Mouse (Mus musculus) forebrain, embryonic 16.5 days (tissue): ENCODE results near the gene Adamts14. TPM values are rescaled to one million over a fixed set of nuclear protein-coding genes. Genes with fewer than 3 reads are reported as not detected.

Experiments
- ATAC-seq: fragments of 200-750 bp; cut with Nextera tagmentation; 2 replicates; pipeline ENCODE4 v1.8.0; 2017; ENCODE audit warnings: mild to moderate bottlenecking, moderate library complexity
- H3K27ac ChIP-seq: fragments of 300-500 bp; sonication (generic); 2 replicates; pipeline ENCODE4 v1.5.1; 2014; ENCODE audit warnings: low read length, control low read depth
- H3K27me3 ChIP-seq: fragments of 300-500 bp; sonication (generic); replicated peaks from 2 replicates; pipeline ENCODE4 v1.6.1; 2014; ENCODE audit warnings: low read length; ENCODE audit not compliant: control insufficient read depth, insufficient read depth
- H3K36me3 ChIP-seq: fragments of 300-500 bp; sonication (generic); 2 replicates; pipeline ENCODE4 v1.6.1; 2014; ENCODE audit not compliant: control insufficient read depth, insufficient read depth
- H3K4me1 ChIP-seq: fragments of 300-500 bp; sonication (generic); replicated peaks from 2 replicates; pipeline ENCODE4 v1.6.1; 2014; ENCODE audit warnings: low read length; ENCODE audit not compliant: control insufficient read depth, insufficient read depth
- H3K4me2 ChIP-seq: fragments of 300-500 bp; sonication (generic); 2 replicates; pipeline ENCODE4 v1.6.1; 2014; ENCODE audit warnings: mild to moderate bottlenecking, low read length, control low read depth
- H3K4me3 ChIP-seq: fragments of 300-500 bp; sonication (generic); replicated peaks from 2 replicates; pipeline ENCODE4 v1.5.1; 2014; ENCODE audit warnings: mild to moderate bottlenecking, low read length, control low read depth
- H3K9ac ChIP-seq: fragments of 300-500 bp; sonication (generic); replicated peaks from 2 replicates; pipeline ENCODE4 v1.6.1; 2014; ENCODE audit warnings: low read depth, low read length, control low read depth
- H3K9me3 ChIP-seq: fragments of 300-500 bp; sonication (generic); 2 replicates; pipeline ENCODE4 v1.6.1; 2016; ENCODE audit warnings: low read length; ENCODE audit not compliant: control insufficient read depth
- WGBS: fragments of 180-500 bp; shearing (Covaris S2); extraction: QIAGEN DNeasy Blood & Tissue Kit; methylation state at CpG from one replicate; pipeline ENCODE4 v1.1.7; 2014; 5-methylcytosine and 5-hydroxymethylcytosine counted together
- polyA plus RNA-seq: library from polyadenylated mRNA; unstranded; fragments of >200 nt; fragmentation: Nextera tagmentation; extraction: Ambion mirVana; gene quantifications from 2 replicates; pipeline ENCODE4 v1.2.1, GENCODE M21; 2015

The Adamts14 gene
- polyA plus RNA-seq, 1 experiment from 2014 or later, result 0.10 TPM

DNA sequence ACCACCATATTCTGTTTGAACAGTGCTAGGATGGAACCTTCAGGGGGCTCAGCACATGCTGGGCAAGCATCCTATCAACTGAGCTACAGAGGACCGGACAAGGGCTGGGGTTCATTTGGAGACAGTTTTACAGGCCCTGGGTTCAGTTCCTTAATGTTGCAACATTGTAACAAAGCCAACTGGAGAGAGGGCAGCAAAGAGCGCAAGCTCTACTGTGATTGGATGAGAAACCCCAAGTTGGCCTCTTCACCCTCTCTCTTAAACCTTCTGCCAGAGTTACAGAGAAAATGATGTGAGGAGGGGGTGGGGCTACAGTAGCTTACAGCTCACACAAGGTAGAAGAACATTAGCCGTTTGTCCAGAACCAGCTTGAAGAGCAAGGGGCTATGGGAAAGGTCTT, 86.2 kb downstream of the Adamts14 start:
- Histone ChIP-seq H3K4me2 (no peak overlapping the region), H3K36me3 (no peaks in the 10 kb centered on the region), H3K9ac (no peak overlapping the region), H3K27me3 (no peaks in the 10 kb centered on the region), H3K4me3 (no peak overlapping the region), H3K27ac (no peak overlapping the region), H3K9me3 (no peaks in the 10 kb centered on the region), H3K4me1 (no peaks in the 10 kb centered on the region)
- no peak for ATAC-seq
- 73% methylated on average over 3 of the region's 3 CpGs for WGBS

DNA sequence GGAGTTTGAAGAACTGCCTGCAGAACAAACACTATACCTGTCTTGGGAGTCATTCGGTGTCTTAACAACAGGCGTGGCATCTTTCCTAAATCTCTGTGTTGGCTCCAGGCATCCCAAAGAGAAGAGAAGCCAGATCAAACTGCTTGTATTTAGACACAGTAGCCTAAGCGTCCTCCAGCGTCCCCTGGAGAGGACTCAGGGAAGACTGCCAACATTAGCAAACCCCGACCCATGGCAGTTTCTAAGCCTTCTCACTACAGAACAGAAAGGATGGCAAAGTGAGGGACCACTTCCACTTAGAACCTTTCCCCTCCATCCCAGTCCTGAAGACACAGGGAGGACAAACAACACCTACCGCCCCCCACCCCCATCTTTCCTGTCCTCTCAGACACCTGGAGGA, 93.3 kb downstream of the Adamts14 start:
- no peaks in the 10 kb centered on the region for H3K27me3 ChIP-seq
- no peak for ATAC-seq
- H3K36me3 ChIP-seq, result no peaks in the 10 kb centered on the region
- WGBS, result 64% methylated on average over 6 of the region's 6 CpGs
- no peak overlapping the region for H3K4me2 ChIP-seq
- H3K4me3 ChIP-seq, result no peak overlapping the region
- peaks cover 3% of the 10 kb centered on the region; the same call in 1 of the 2 replicates for H3K4me1 ChIP-seq
- H3K27ac ChIP-seq, result no peak overlapping the region
- no peaks in the 10 kb centered on the region for H3K9me3 ChIP-seq
- H3K9ac ChIP-seq, result no peak overlapping the region

DNA sequence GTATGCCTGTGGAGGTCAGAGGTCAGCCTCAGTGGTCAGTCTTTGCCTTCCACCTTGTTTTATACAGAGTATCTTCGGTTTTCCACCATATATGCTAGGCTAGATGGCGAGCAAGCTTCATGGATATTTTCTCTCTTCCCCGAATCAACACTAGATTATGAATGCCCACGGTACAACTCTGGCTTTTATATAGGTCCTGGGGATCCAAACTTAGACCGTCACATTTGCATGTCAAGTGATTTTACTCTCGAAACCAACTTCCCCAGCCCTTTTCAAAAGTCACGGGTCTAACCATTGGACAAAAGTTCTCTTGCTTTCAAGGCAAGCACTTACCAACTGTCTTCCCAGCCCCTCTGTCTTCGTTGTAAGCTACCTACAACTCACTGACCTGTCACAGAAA, 94.6 kb downstream of the Adamts14 start:
- Histone ChIP-seq H3K27me3 (no peaks in the 10 kb centered on the region), H3K4me2 (no peak overlapping the region), H3K27ac (no peak overlapping the region), H3K9me3 (no peaks in the 10 kb centered on the region), H3K9ac (no peak overlapping the region), H3K4me1 (peaks cover 3% of the 10 kb centered on the region; the same call in 1 of the 2 replicates), H3K4me3 (no peak overlapping the region), H3K36me3 (no peaks in the 10 kb centered on the region)
- 86% methylated on average over 8 of the region's 8 CpGs for WGBS
- no peak for ATAC-seq

DNA sequence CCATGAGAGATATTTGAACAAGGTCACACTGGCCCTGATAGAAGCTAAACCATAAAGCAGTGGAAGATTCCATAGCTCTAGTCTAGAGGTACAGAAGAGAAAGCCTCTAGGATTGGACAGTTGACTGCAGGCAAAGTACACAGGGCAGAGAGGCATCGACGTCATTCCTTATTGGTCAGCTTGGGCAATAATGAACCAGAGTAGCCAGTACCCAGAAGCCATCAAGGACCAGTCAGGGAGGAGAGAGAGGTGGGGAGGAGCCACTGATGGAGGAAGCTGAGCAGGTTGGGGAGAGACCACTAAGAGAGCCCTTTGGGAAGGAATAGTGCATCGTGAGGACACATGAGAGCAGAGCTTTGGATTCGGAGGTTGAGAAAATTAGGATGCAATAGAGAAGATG, 95.5 kb downstream of the Adamts14 start:
- H3K27me3 ChIP-seq, result no peaks in the 10 kb centered on the region
- no peak for ATAC-seq
- H3K27ac ChIP-seq, result no peak overlapping the region
- no peaks in the 10 kb centered on the region for H3K36me3 ChIP-seq
- 88% methylated on average over 4 of the region's 4 CpGs for WGBS
- no peaks in the 10 kb centered on the region for H3K9me3 ChIP-seq
- peaks cover 3% of the 10 kb centered on the region; the same call in 1 of the 2 replicates for H3K4me1 ChIP-seq
- H3K9ac ChIP-seq, result no peak overlapping the region
- no peak overlapping the region for H3K4me3 ChIP-seq
- H3K4me2 ChIP-seq, result no peak overlapping the region

DNA sequence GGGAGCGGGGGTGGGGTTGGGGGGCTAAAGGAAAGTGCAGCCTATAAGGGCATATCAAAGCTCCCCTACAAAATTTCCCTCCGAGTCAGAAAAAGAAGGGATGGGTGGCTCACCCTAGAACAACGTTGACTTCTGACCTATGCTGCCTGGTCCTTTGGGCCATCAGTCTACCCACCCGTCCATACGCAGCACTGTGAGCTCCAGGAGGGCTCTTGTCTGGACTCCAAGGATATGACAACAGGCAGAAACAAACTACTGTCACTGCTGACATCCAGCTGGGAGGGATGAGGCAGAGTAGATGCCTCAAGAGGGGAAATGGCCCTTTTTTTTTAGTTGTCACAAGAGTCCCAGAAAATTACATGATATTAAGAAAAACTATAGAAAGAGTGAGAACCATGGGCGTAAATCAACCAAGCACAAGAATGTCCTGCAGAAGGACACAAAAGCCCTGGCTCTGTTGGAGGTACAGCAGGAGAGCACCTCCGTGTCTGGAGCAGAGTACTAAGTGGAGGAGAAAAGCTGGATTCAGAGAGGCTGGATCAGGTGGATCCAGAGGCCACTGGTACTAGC, 96.9 kb downstream of the Adamts14 start:
- peaks cover 3% of the 10 kb centered on the region; the same call in 1 of the 2 replicates for H3K4me1 ChIP-seq
- H3K9ac ChIP-seq, result no peak overlapping the region
- no peak for ATAC-seq
- H3K9me3 ChIP-seq, result no peaks in the 10 kb centered on the region
- H3K4me3 ChIP-seq, result no peak overlapping the region
- H3K4me2 ChIP-seq, result 0 out of 2 replicates have a peak overlapping the region, but pooled peaks have one; percentile 18
- no peak overlapping the region for H3K27ac ChIP-seq
- no peaks in the 10 kb centered on the region for H3K27me3 ChIP-seq
- WGBS, result 46% methylated on average over 7 of the region's 7 CpGs
- H3K36me3 ChIP-seq, result no peaks in the 10 kb centered on the region

DNA sequence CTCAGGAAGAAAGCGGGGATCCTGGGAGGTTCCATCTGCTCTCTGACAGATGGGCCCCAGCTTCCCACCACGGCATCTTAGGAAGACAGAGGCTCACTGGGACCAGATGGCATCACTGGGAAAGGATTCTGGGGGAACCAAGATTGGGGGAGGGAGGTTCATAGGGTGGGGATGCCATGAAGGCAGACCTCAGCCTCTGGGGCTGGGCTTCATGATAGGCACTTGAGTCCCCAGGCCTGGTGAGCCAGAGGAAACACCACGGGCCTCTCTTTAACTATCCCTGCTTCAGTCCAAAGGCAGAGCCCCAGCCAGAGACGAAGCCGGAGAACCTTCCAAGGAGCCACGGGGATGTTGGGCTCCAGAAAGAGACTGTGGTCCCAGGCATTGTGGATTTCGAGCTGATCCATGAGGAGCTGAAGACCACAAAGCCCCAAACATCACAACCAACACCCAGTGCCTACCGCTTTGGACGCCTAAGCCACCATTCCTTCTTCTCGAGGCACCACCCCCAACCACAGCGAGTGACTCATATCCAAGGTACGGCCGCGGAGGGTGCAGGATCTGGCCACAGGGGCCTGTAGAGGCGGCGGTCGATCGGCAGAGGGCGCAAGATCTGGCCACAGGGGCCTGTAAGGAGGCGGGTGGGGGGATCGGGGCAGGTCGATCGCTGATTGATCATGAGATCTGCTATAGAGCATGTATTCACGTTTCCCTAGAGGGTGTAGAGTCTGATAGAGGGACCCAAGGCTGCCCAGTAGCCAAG, 97.6 kb downstream of the Adamts14 start:
- Histone ChIP-seq H3K9ac (no peak overlapping the region), H3K4me2 (0 out of 2 replicates have a peak overlapping the region, but pooled peaks have one; percentile 18), H3K9me3 (no peaks in the 10 kb centered on the region), H3K27ac (no peak overlapping the region; the same call in 1 of the 2 replicates), H3K27me3 (no peaks in the 10 kb centered on the region), H3K4me1 (peaks cover 3% of the 10 kb centered on the region; the same call in 1 of the 2 replicates), H3K36me3 (no peaks in the 10 kb centered on the region), H3K4me3 (no peak overlapping the region)
- ATAC-seq, result no peak
- WGBS, result 15% methylated on average over 24 of the region's 24 CpGs

DNA sequence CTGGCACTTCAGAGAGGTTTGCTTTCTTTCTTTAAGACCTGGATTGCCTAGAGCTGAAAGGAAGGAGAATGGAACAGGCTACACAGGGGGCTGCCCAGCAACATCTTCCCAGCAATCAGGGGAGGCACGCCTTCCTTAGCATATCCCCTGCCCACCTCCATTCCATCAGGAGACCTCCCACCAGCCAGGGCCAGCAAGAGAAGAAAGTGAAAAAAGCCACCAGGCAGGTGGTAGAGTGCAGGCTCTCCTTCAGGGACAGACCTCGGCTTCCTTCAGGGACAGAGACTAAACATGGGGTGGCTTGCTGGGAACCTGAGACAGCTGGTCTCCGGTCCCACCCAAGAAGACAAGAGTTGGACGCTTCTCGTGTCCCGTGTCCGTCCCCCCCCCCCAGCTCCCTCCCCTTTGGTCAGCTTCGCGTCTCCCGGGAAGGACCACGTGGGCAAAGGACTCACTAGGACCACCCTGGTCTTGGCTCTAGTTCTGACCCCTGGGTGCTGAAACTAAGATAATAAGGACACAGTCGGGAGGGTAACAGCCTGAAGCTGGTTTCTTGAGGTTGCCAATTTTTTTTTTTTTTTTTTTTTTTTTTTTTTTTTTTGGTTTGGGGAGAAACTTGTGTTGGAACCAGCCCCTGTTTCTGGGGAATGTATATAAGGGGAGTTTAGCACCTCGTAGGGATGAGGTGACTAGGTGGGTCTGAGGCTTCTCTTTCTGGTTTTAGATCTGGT, 98.4 kb downstream of the Adamts14 start:
- Histone ChIP-seq H3K36me3 (no peaks in the 10 kb centered on the region), H3K27me3 (no peaks in the 10 kb centered on the region), H3K4me3 (no peak overlapping the region), H3K4me1 (peaks cover 3% of the 10 kb centered on the region; the same call in 1 of the 2 replicates), H3K27ac (no peak overlapping the region), H3K4me2 (no peak overlapping the region), H3K9me3 (no peaks in the 10 kb centered on the region), H3K9ac (no peak overlapping the region)
- ATAC-seq, result no peak
- 53% methylated on average over 13 of the region's 13 CpGs for WGBS

DNA sequence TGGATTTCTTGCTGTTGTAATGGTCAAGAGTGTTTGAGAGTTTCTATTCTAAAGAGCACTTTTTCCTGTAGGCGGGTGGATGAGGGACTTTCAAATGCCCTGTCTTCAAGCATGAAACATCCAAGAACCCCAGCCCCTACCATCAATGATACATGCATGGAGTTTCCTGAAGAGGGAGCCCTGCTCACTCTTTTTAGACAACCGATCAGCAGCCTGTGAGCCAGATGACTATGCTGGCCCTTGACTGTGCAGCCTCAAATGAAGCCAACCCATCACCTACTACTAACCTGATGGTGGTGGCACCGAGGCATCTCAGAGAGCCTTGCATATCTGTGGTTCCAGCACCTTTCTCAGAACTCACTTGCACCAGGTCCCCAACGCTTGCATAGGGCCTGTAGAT, 100.7 kb downstream of the Adamts14 start:
- Histone ChIP-seq H3K4me2 (no peak overlapping the region), H3K36me3 (no peaks in the 10 kb centered on the region), H3K27me3 (no peaks in the 10 kb centered on the region), H3K4me3 (no peak overlapping the region), H3K4me1 (peaks cover 3% of the 10 kb centered on the region; the same call in 1 of the 2 replicates), H3K9ac (no peak overlapping the region), H3K9me3 (no peaks in the 10 kb centered on the region), H3K27ac (no peak overlapping the region)
- ATAC-seq, result no peak
- WGBS, result 82% methylated on average over 4 of the region's 4 CpGs

DNA sequence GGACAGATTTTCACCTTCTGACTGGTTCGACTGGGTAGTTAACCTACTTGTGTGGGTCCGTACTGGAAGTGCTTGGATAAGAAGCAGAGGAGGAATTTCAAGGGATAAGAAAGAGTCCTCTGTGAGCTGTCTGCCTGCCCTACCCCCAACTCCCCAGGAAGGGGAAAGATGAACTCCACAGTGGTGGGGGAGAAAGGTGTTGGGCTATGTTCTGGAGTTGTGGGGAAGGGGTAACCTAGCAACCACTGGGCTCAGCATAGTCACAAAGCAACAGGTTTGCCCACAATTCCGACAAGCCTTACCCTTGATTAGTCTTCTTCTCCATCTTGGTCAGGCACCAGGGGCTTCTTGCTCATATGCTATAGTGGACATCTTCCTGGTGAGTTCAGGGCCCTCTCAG, 101.6 kb downstream of the Adamts14 start, which contains the start of gene Tbata:
Tbata (plus strand) TSS at position 301 of the 400 bp plus-strand sequence.
- no peaks in the 10 kb centered on the region for H3K36me3 ChIP-seq
- no peak for ATAC-seq
- no peaks in the 10 kb centered on the region for H3K27me3 ChIP-seq
- no peak within 1 kb of the TSS for H3K27ac ChIP-seq
- H3K4me1 ChIP-seq, result peaks cover 3% of the 10 kb centered on the region; the same call in 1 of the 2 replicates
- 71% methylated on average over 3 of the region's 3 CpGs for WGBS
- no peaks in the 10 kb centered on the region for H3K9me3 ChIP-seq
- H3K4me2 ChIP-seq, result no peak within 1 kb of the TSS
- no peak within 1 kb of the TSS for H3K9ac ChIP-seq
- no peak within 1 kb of the TSS for H3K4me3 ChIP-seq
